Mouse (Mus musculus): ENCODE results near the gene Vsx2. TPM values are rescaled to one million over a fixed set of nuclear protein-coding genes. Genes with fewer than 3 reads are reported as not detected.

Vsx2 gene
- total RNA-seq, 2 experiments from 2014 or later = not detected

DNA sequence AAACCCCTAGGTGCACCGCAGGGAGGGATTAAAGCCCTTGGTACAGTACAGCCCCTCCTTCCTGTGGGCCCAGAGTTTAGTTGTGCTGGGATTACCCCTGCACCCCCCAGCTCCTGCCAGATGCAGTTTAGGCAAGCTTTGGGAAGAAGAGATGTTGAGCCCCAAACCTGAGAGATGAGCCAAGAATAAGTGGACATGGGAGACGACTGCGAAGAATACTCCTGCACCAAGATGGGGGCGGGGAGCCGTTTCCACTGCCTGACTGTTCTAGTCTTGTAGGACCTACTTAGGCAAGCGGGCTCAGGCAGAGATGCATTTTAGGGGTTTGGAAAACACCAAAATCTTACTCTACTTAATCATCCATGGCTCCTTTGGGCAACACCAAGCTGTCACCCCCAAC, 70.7 kb downstream of the Vsx2 start:
- no peak for DNase-seq
- intact Hi-C loops (cut with DNase I) = no loop called here

DNA sequence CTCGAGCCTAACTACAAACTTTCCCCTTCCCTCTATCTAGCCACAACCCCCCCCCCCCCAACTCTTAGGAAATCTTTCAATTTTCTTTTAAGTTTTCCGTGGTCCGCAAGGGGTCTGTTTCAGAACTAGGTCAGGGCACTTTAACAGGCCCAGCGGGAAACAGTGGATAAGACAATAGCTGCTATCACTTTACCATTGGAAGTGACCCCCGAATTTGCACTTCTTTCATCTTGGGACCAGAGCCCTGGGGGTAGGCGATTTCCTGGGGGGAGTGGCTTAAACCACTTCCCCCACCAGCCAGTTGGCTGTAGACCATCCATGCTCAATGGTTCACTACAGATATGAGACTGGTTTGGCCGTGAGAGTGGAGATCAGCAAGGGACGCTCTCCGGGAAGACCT, 71.1 kb downstream of the Vsx2 start, which contains the start of gene Vrtn:
TSS of gene Vrtn (plus strand) at position 366 of the 400 bp plus-strand sequence.
- intact Hi-C loops (cut with DNase I) = no loop called here
- no peak for DNase-seq

Other genes with a start within 250 kb of the Vsx2 start
- gene Coq6, start 208.1 kb upstream of the Vsx2 start, total RNA-seq (2021) = 100 to 1,000 TPM; 105 to 114 TPM
- gene Fam161b, start 207.9 kb upstream of the Vsx2 start, total RNA-seq (2021) = 10 to 100 TPM in 1 of 2 experiments, 1 to 10 TPM in 1; 8.5 to 10.3 TPM
- 10 to 100 TPM; 61.6 to 68.2 TPM for gene Entpd5, start 160.7 kb upstream of the Vsx2 start, total RNA-seq (2021)
- 1 to 10 TPM; 1.2 TPM for gene Bbof1, start 160.7 kb upstream of the Vsx2 start, total RNA-seq (2021)
- gene Rnf113a2, start 152.6 kb upstream of the Vsx2 start, total RNA-seq (2021) = 10 to 100 TPM; 11.7 to 12.1 TPM
- 100 to 1,000 TPM; 208 to 210 TPM for gene Aldh6a1, start 118.8 kb upstream of the Vsx2 start, total RNA-seq (2021)
- 10 to 100 TPM; 12.4 to 14.9 TPM for gene Lin52, start 118.3 kb upstream of the Vsx2 start, total RNA-seq (2021)
- gene Abcd4, start 47.7 kb downstream of the Vsx2 start, total RNA-seq (2021) = 1 to 10 TPM; 5.2 to 7.1 TPM
- not detected for gene Vrtn, start 71.3 kb downstream of the Vsx2 start, total RNA-seq (2021)
- not detected for gene Syndig1l, start 129.1 kb downstream of the Vsx2 start, total RNA-seq (2021)
- gene Npc2, start 203.4 kb downstream of the Vsx2 start, total RNA-seq (2021) = 10 to 100 TPM; 29.9 to 30.0 TPM
- gene Isca2, start 203.5 kb downstream of the Vsx2 start, total RNA-seq (2021) = 10 to 100 TPM; 78.2 to 81.0 TPM